Mouse (Mus musculus) hindbrain, embryonic 11.5 days (tissue): ENCODE measurements around the gene Btbd3. TPM values are rescaled to one million over a fixed set of nuclear protein-coding genes. Genes with fewer than 3 reads are reported as not detected.

Experiments used
- ATAC-seq: fragments of 200-750 bp; cut with Nextera tagmentation; 2 replicates; pipeline ENCODE4 v1.8.0; 2017; ENCODE audit warnings: mild to moderate bottlenecking, moderate TSS enrichment, moderate library complexity; ENCODE audit not compliant: low FRiP score
- DNase-seq: peaks from one replicate; pipeline ENCODE4 v3.0.0-alpha.2; 2015; ENCODE audit warnings: low spot score
- H3K27ac ChIP-seq: fragments of 300-500 bp; sonication (generic); 2 replicates; pipeline ENCODE4 v1.5.1; 2014; ENCODE audit warnings: mild to moderate bottlenecking, low read depth, low read length
- H3K27me3 ChIP-seq: fragments of 300-500 bp; sonication (generic); 2 replicates; pipeline ENCODE4 v1.6.1; 2014; ENCODE audit warnings: mild to moderate bottlenecking, low read length, moderate library complexity, mixed read lengths; ENCODE audit not compliant: control insufficient read depth, insufficient read depth
- H3K36me3 ChIP-seq: fragments of 300-500 bp; sonication (generic); 2 replicates; pipeline ENCODE4 v1.6.1; 2014; ENCODE audit warnings: mild to moderate bottlenecking, low read length, moderate library complexity, mixed read lengths; ENCODE audit not compliant: control insufficient read depth, insufficient read depth
- H3K4me1 ChIP-seq: fragments of 300-500 bp; sonication (generic); replicated peaks from 2 replicates; pipeline ENCODE4 v1.6.1; 2014; ENCODE audit warnings: low read length, mixed read lengths; ENCODE audit not compliant: control insufficient read depth, insufficient read depth
- H3K4me2 ChIP-seq: fragments of 300-500 bp; sonication (generic); replicated peaks from 2 replicates; pipeline ENCODE4 v1.6.1; 2014; ENCODE audit warnings: mild to moderate bottlenecking, low read depth, low read length
- H3K4me3 ChIP-seq: fragments of 300-500 bp; sonication (generic); 2 replicates; pipeline ENCODE4 v1.5.1; 2014; ENCODE audit warnings: low read depth, low read length
- H3K9ac ChIP-seq: fragments of 300-500 bp; sonication (generic); 2 replicates; pipeline ENCODE4 v1.6.1; 2014; ENCODE audit warnings: low read depth, low read length
- H3K9me3 ChIP-seq: fragments of 300-500 bp; sonication (generic); 2 replicates; pipeline ENCODE4 v1.6.1; 2016; ENCODE audit warnings: low read length; ENCODE audit not compliant: control insufficient read depth
- WGBS: fragments of 180-500 bp; shearing (Covaris S2); extraction: QIAGEN DNeasy Blood & Tissue Kit; methylation state at CpG from one replicate; pipeline ENCODE4 v1.1.7; 2014; 5-methylcytosine and 5-hydroxymethylcytosine counted together
- polyA plus RNA-seq: library from polyadenylated mRNA; unstranded; fragments of >200 nt; fragmentation: Nextera tagmentation; extraction: Ambion mirVana; gene quantifications from 2 replicates; pipeline ENCODE4 v1.2.1, GENCODE M21; 2014

Gene Btbd3
- polyA plus RNA-seq, 1 experiment from 2014 or later: 19.3 TPM

GRCm38 (mm10) chr2:138503866-138504380, 247.6 kb downstream of the Btbd3 start:
- ATAC-seq (no peak), DNase-seq (peak; percentile 1)
- Histone ChIP-seq H3K4me1 (no peaks in the 10 kb centered on the region), H3K36me3 (no peaks in the 10 kb centered on the region), H3K4me3 (no peak overlapping the region), H3K27ac (no peak overlapping the region), H3K9ac (no peak overlapping the region), H3K4me2 (no peak overlapping the region), H3K27me3 (no peaks in the 10 kb centered on the region), H3K9me3 (no peaks in the 10 kb centered on the region)
- WGBS: 86% methylated on average over 12 of the region's 12 CpGs

- Histone ChIP-seq H3K27ac (no peak overlapping the region), H3K36me3 (no peaks in the 10 kb centered on the region), H3K27me3 (no peaks in the 10 kb centered on the region), H3K9ac (no peak overlapping the region), H3K9me3 (no peaks in the 10 kb centered on the region), H3K4me2 (no peak overlapping the region), H3K4me1 (no peaks in the 10 kb centered on the region), H3K4me3 (no peak overlapping the region)
- WGBS: 26% methylated on average over 4 of the region's 4 CpGs
- ATAC-seq (no peak), DNase-seq (no peak)
These were observed 259.2 kb downstream of the Btbd3 start for GRCm38 (mm10) chr2:138515531-138515930.

- Histone ChIP-seq H3K9ac (no peak overlapping the region), H3K4me1 (no peaks in the 10 kb centered on the region), H3K4me2 (no peak overlapping the region), H3K27ac (no peak overlapping the region), H3K9me3 (no peaks in the 10 kb centered on the region), H3K36me3 (no peaks in the 10 kb centered on the region), H3K27me3 (no peaks in the 10 kb centered on the region), H3K4me3 (no peak overlapping the region)
- WGBS: 91% methylated on average over 1 of the region's 1 CpGs
- ATAC-seq (no peak), DNase-seq (no peak)
These were observed 272.1 kb downstream of the Btbd3 start for GRCm38 (mm10) chr2:138528461-138528860.

GRCm38 (mm10) chr2:138531160-138531967, 275.0 kb downstream of the Btbd3 start:
- no peak overlapping the region for H3K4me2 ChIP-seq
- H3K4me3 ChIP-seq: no peak overlapping the region
- H3K9me3 ChIP-seq: no peaks in the 10 kb centered on the region
- no peaks in the 10 kb centered on the region for H3K27me3 ChIP-seq
- no peak overlapping the region for H3K27ac ChIP-seq
- DNase-seq (peak; percentile 10), ATAC-seq (peak; percentile 63)
- H3K36me3 ChIP-seq: no peaks in the 10 kb centered on the region
- no peaks in the 10 kb centered on the region for H3K4me1 ChIP-seq
- H3K9ac ChIP-seq: no peak overlapping the region
- 67% methylated on average over 5 of the region's 5 CpGs for WGBS

GRCm38 (mm10) chr2:138531992-138532391, 275.6 kb downstream of the Btbd3 start:
- H3K27ac ChIP-seq: no peak overlapping the region
- H3K4me2 ChIP-seq: no peak overlapping the region
- 38% methylated on average over 4 of the region's 4 CpGs for WGBS
- no peak overlapping the region for H3K9ac ChIP-seq
- no peaks in the 10 kb centered on the region for H3K4me1 ChIP-seq
- no peaks in the 10 kb centered on the region for H3K9me3 ChIP-seq
- H3K4me3 ChIP-seq: no peak overlapping the region
- ATAC-seq: peak; percentile 76
- no peaks in the 10 kb centered on the region for H3K36me3 ChIP-seq
- DNase-seq: peak; percentile 26
- H3K27me3 ChIP-seq: no peaks in the 10 kb centered on the region

GRCm38 (mm10) chr2:138539655-138540054, 283.3 kb downstream of the Btbd3 start:
- Histone ChIP-seq H3K27me3 (no peaks in the 10 kb centered on the region), H3K9ac (no peak overlapping the region), H3K4me2 (no peak overlapping the region), H3K36me3 (no peaks in the 10 kb centered on the region), H3K9me3 (no peaks in the 10 kb centered on the region), H3K27ac (no peak overlapping the region), H3K4me3 (no peak overlapping the region), H3K4me1 (no peaks in the 10 kb centered on the region)
- WGBS: 67% methylated on average over 3 of the region's 3 CpGs
- DNase-seq (no peak), ATAC-seq (no peak)

- H3K4me2 ChIP-seq: no peak overlapping the region
- DNase-seq (no peak), ATAC-seq (no peak)
- H3K9ac ChIP-seq: no peak overlapping the region
- no peaks in the 10 kb centered on the region for H3K9me3 ChIP-seq
- H3K36me3 ChIP-seq: no peaks in the 10 kb centered on the region
- H3K27ac ChIP-seq: no peak overlapping the region
- no peaks in the 10 kb centered on the region for H3K27me3 ChIP-seq
- WGBS: 82% methylated on average over 2 of the region's 2 CpGs
- H3K4me3 ChIP-seq: no peak overlapping the region
- H3K4me1 ChIP-seq: no peaks in the 10 kb centered on the region
These were observed 292.6 kb downstream of the Btbd3 start for GRCm38 (mm10) chr2:138548990-138549389.

- no peak for ATAC-seq
- 83% methylated on average over 5 of the region's 5 CpGs for WGBS
These were observed 295.2 kb downstream of the Btbd3 start for GRCm38 (mm10) chr2:138551516-138551915.

More at GRCm38 (mm10) chr2:138551516-138551915, 295.2 kb downstream of the Btbd3 start:
- Histone ChIP-seq H3K9ac (no peak overlapping the region), H3K36me3 (no peaks in the 10 kb centered on the region), H3K4me1 (no peaks in the 10 kb centered on the region), H3K27ac (no peak overlapping the region), H3K4me3 (no peak overlapping the region), H3K9me3 (no peaks in the 10 kb centered on the region), H3K4me2 (no peak overlapping the region), H3K27me3 (no peaks in the 10 kb centered on the region)
- no peak for DNase-seq
